Mouse (Mus musculus) E14TG2a.4 (cell line): ENCODE results near the gene 1500009C09Rik.

Source experiments
- CTCF ChIP-seq: conservative IDR thresholded peaks from 2 replicates; pipeline ENCODE4 v1.5.1; 2014; ENCODE audit warnings: low read length
- NANOG ChIP-seq: IDR thresholded peaks from 2 replicates; pipeline ENCODE4 v1.6.1; 2014; ENCODE audit warnings: borderline replicate concordance, low read length, mixed read lengths
- POU5F1 ChIP-seq: IDR thresholded peaks from 2 replicates; pipeline ENCODE4 v1.6.1; 2014; ENCODE audit warnings: low read length, borderline replicate concordance

GRCm38 (mm10) chr15:82277591-82277990, 25.4 kb downstream of the 1500009C09Rik start:
- no peak for TF ChIP-seq CTCF
- no peak for TF ChIP-seq NANOG
- TF ChIP-seq POU5F1, result no peak
